Mouse (Mus musculus) large intestine, adult 2 months (tissue): Measurements from ENCODE around the gene Sympk. TPM values are rescaled to one million over a fixed set of nuclear protein-coding genes. Genes with fewer than 3 reads are reported as not detected.
"Not testable (repeated sequence)": the region's sequence is repeated elsewhere in the genome, so short reads cannot be mapped to it uniquely, and the experiment has no call there.

Source experiments
- DNase-seq: peaks from one replicate; pipeline ENCODE4 v3.0.0-alpha.2; 2012; ENCODE audit warnings: low read depth, low spot score
- WGBS: fragments of 180-500 bp; shearing (Covaris S2); methylation state at CpG from one replicate; pipeline ENCODE4 v1.1.7; 2018; 5-methylcytosine and 5-hydroxymethylcytosine counted together
- polyA plus RNA-seq: library from polyadenylated mRNA; depleted of rRNA; stranded (reverse); fragments of >200 nt; gene quantifications from 2 replicates; pipeline ENCODE4 v1.2.3, GENCODE M21; 2012

Sympk gene
- polyA plus RNA-seq, 1 experiment = 54.8 TPM

- WGBS = 89% methylated on average over 14 of the region's 14 CpGs
- DNase-seq = no peak
Measured at GRCm38 (mm10) chr7:19048006-19048527, 23.9 kb downstream of the Sympk start.

GRCm38 (mm10) chr7:19049252-19049651, 25.1 kb downstream of the Sympk start:
- DNase-seq = no peak
- 85% methylated on average over 5 of the region's 5 CpGs for WGBS

- WGBS = 82% methylated on average over 8 of the region's 8 CpGs
- no peak for DNase-seq
Measured at GRCm38 (mm10) chr7:19050172-19050571, 26.0 kb downstream of the Sympk start.

- WGBS = 67% methylated on average over 4 of the region's 4 CpGs
- DNase-seq = no peak
Measured at GRCm38 (mm10) chr7:19051161-19051560, 27.0 kb downstream of the Sympk start.

GRCm38 (mm10) chr7:19052345-19053135, 28.4 kb downstream of the Sympk start:
- WGBS = 89% methylated on average over 15 of the region's 15 CpGs

GRCm38 (mm10) chr7:19053136-19053532, 29.0 kb downstream of the Sympk start:
- WGBS = 86% methylated on average over 7 of the region's 7 CpGs
- no peak for DNase-seq

More at GRCm38 (mm10) chr7:19052345-19053135, 28.4 kb downstream of the Sympk start:
- DNase-seq = no peak

GRCm38 (mm10) chr7:19054047-19054776, 30.0 kb downstream of the Sympk start, which contains the start of gene Rsph6a:
Rsph6a (plus strand) TSS chr7:19054690.
- DNase-seq = no peak
- 44% methylated on average over 33 of the region's 33 CpGs for WGBS

GRCm38 (mm10) chr7:19054777-19055076, 30.6 kb downstream of the Sympk start:
- WGBS = 86% methylated on average over 9 of the region's 9 CpGs
- no peak for DNase-seq

- DNase-seq = no peak
- 90% methylated on average over 8 of the region's 8 CpGs for WGBS
Measured at GRCm38 (mm10) chr7:19055108-19055507, 30.9 kb downstream of the Sympk start.

- 87% methylated on average over 10 of the region's 10 CpGs for WGBS
- no peak for DNase-seq
Measured at GRCm38 (mm10) chr7:19057405-19057804, 33.2 kb downstream of the Sympk start.

- 51% methylated on average over 13 of the region's 13 CpGs for WGBS
- DNase-seq = no peak
Measured at GRCm38 (mm10) chr7:19065896-19066295, 41.7 kb downstream of the Sympk start.

GRCm38 (mm10) chr7:19067063-19067462, 42.9 kb downstream of the Sympk start:
- WGBS = 32% methylated on average over 14 of the region's 14 CpGs
- no peak for DNase-seq

- no peak for DNase-seq
- WGBS = 53% methylated on average over 14 of the region's 14 CpGs
Measured at GRCm38 (mm10) chr7:19067935-19068334, 43.8 kb downstream of the Sympk start.

GRCm38 (mm10) chr7:19068707-19069106, 44.5 kb downstream of the Sympk start:
- no peak for DNase-seq
- 0% methylated on average over 2 of the region's 2 CpGs for WGBS

GRCm38 (mm10) chr7:19069500-19069899, 45.3 kb downstream of the Sympk start:
- 54% methylated on average over 3 of the region's 3 CpGs for WGBS
- no peak for DNase-seq

GRCm38 (mm10) chr7:19071024-19071423, 46.8 kb downstream of the Sympk start:
- WGBS = 23% methylated on average over 3 of the region's 3 CpGs
- DNase-seq = not testable (repeated sequence)

- WGBS = 78% methylated on average over 9 of the region's 9 CpGs
- no peak for DNase-seq
Measured at GRCm38 (mm10) chr7:19073504-19073903, 49.3 kb downstream of the Sympk start.

- WGBS = 92% methylated on average over 6 of the region's 6 CpGs
- DNase-seq = no peak
Measured at GRCm38 (mm10) chr7:19074494-19074893, 50.3 kb downstream of the Sympk start.

- DNase-seq = no peak
- WGBS = 44% methylated on average over 5 of the region's 5 CpGs
Measured at GRCm38 (mm10) chr7:19075231-19075630, 51.1 kb downstream of the Sympk start.

- 1% methylated on average over 91 of the region's 91 CpGs for WGBS
- DNase-seq = no peak
Measured at GRCm38 (mm10) chr7:19075723-19076585, 51.8 kb downstream of the Sympk start, which contains the start of gene Dmwd. Dmwd (plus strand) TSS chr7:19076227.
